Mouse (Mus musculus) megakaryocyte progenitor cell, adult 5-6 weeks (primary cell): ENCODE data around the gene Cpa2. TPM values are rescaled to one million over a fixed set of nuclear protein-coding genes. Genes with fewer than 3 reads are reported as not detected.

Source experiments
- total RNA-seq, 2 experiments: library from RNA; stranded (forward) in 1 of 2; stranded (reverse) in 1 of 2; fragments of 157-497, 149-512 nt in 1 of 2; fragments of 200-1000 nt in 1 of 2; gene quantifications; 2 replicates each; pipeline versions ENCODE4 v1.2.3 to v1.2.4; 2015 to 2017

The Cpa2 gene
- total RNA-seq, 2 experiments from 2014 or later, result not detected

Other genes with a start within 250 kb of the Cpa2 start
- 6.7 and 8.9 TPM in 2 replicates for gene Ube2h, start 237.0 kb upstream of the Cpa2 start, total RNA-seq (2015)
- 5.6 and 7.5 TPM in 2 replicates for gene Ube2h, start 237.0 kb upstream of the Cpa2 start, total RNA-seq (2017)
- 31.0 and 35.6 TPM in 2 replicates for gene Zc3hc1, start 150.6 kb upstream of the Cpa2 start, total RNA-seq (2015)
- 41.4 and 49.9 TPM in 2 replicates for gene Zc3hc1, start 150.6 kb upstream of the Cpa2 start, total RNA-seq (2017)
- 27.2 and 28.4 TPM in 2 replicates for gene Klhdc10, start 139.7 kb upstream of the Cpa2 start, total RNA-seq (2015)
- 50.8 and 69.9 TPM in 2 replicates for gene Klhdc10, start 139.7 kb upstream of the Cpa2 start, total RNA-seq (2017)
- gene Tmem209, start 31.8 kb upstream of the Cpa2 start, total RNA-seq (2015), result 46.5 and 62.6 TPM in 2 replicates
- 29.4 and 31.7 TPM in 2 replicates for gene Tmem209, start 31.8 kb upstream of the Cpa2 start, total RNA-seq (2017)
- not detected in 2 replicates for gene Ssmem1, start 31.7 kb upstream of the Cpa2 start, total RNA-seq (2015)
- not detected in 2 replicates for gene Ssmem1, start 31.7 kb upstream of the Cpa2 start, total RNA-seq (2017)
- gene Cpa4, start 26.8 kb downstream of the Cpa2 start, total RNA-seq (2015), result not detected in 2 replicates
- gene Cpa4, start 26.8 kb downstream of the Cpa2 start, total RNA-seq (2017), result not detected in 2 replicates
- not detected in 2 replicates for gene Cpa5, start 69.4 kb downstream of the Cpa2 start, total RNA-seq (2015)
- gene Cpa5, start 69.4 kb downstream of the Cpa2 start, total RNA-seq (2017), result not detected in 2 replicates
- not detected in 2 replicates for gene Cpa1, start 97.6 kb downstream of the Cpa2 start, total RNA-seq (2015)
- gene Cpa1, start 97.6 kb downstream of the Cpa2 start, total RNA-seq (2017), result not detected in 2 replicates
- gene Cep41, start 152.2 kb downstream of the Cpa2 start, total RNA-seq (2015), result 7.5 and 10.2 TPM in 2 replicates
- 5.2 and 8.4 TPM in 2 replicates for gene Cep41, start 152.2 kb downstream of the Cpa2 start, total RNA-seq (2017)
- gene Mest, start 182.0 kb downstream of the Cpa2 start, total RNA-seq (2015), result not detected in 2 replicates
- 0.12 TPM in 1 of 2 replicates, not detected in the other for gene Mest, start 182.0 kb downstream of the Cpa2 start, total RNA-seq (2017)